Mouse (Mus musculus): ENCODE measurements around the gene Plekhh3.

The Plekhh3 gene

DNA sequence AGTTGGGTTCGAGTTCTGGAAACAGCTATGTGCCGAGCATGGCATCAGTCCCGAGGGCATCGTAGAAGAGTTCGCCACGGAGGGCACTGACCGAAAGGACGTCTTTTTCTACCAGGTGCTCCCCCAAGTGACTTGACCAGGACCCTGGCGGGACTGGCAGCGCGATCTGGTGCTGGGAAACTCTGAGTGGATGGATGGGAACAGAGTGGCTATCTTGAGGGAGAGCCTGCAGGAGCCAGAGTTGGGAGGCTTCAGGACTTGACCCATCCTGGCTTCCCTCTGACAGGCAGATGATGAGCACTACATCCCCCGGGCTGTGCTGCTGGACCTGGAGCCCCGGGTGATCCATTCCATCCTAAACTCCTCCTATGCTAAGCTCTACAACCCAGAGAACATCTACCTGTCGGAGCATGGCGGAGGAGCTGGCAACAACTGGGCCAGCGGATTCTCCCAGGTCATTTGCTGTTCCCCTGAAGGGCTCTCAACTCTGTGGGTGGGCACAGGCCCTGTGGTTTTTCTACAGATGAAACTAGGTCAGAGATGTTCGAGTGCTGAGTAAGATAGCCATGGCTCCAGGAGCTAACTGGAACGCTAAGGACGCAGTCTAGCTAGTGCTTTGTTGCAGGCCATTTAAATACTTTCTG, 50.5 kb downstream of the Plekhh3 start:
- DNase-seq (ENCODE audit: low spot score in 2 of 2): no peak

DNA sequence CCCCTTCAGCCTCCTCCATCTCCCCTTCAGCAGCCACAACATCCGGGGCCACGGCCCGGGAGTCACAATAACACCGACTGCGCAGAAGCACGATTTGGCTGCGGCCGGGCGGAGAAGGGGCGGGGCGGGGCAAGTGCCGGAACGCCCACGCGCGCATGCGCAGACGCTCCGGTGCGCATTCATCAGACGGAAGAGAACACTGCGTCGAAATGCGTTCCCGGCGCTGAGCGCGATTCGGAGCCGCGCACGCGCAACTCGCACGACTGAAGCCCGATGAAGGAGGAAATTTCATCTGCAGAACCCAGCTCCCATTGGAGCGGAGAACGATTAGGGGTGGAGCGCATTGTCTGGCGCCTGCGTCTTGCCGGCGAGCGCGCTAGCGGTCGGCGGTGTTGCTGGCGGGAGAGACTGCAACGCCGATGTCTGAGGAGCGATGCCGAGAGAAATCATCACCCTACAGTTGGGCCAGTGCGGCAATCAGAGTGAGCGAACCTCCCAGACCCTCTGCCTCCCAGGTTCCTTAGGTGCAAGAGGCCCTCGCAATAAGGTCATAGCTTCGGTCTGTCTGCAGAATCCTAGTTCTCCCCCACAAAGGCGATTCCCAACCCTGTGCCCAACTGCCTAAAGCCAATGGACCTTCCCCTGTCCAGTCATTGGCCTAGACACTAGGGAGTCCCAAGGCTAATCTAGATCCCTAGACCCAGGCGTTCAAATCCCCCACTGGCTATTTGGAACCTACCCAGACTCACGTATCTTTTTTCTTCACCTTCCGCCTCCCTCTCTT, 51.2 kb downstream of the Plekhh3 start, which contains the start of the genes Retreg3 and Tubg1:
Gene Retreg3, minus strand, starts transcription at position 133 of the 784 bp plus-strand sequence.
Gene Tubg1, plus strand, starts transcription at position 178 of the 784 bp plus-strand sequence.
- DNase-seq (ENCODE audit: low spot score in 2 of 2): peak; percentile 94 to 97

DNA sequence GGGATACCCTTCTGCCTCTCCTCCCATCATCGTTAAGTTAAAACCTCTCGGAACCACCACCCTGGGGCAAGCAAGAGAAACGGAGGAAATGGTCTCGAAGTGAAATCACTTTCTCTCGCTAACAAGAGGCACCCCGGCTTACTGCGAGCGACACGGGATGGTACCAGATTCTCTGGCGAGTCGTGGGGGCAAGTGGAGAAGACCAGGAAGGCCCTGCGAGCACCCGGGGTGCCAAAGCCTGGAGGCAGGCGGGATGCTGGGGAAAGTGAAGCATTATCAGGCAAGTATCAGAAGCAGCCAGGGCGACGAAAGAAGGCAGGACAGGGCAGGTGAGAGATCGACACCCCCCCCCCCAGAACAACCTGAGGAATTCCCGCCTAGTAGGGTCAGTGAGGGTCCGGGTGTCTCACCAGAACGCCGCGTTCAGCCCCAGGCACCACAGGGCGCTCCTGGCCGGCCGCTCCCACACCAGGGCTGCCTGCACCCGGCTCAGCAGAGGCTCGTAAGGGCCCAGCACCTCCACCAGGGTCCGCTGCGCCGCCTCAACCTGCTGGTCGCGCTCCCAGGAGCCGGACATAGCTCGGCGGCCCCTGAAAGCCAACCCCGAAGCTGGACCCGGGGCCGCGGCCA, 51.9 kb downstream of the Plekhh3 start:
- DNase-seq (ENCODE audit: low spot score in 2 of 2): no peak

DNA sequence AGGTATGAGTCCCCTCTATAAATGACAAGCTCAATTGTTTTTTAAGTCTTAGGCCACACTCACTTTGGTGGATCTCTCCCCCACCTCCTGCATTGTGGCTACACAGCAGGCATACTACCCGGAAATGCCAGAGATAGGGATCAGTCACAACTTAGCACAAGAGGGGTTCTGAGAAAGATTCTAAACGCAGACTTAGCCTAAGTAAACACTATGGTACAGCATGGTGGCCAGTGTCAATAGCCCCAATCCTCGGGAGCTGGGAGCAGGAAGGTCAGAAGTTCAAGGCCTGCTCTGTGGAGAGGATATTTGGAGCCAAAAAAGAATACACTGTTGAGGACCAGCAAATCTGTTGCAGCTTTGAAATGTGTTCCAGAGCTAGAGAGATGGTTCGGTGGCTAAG, 53.0 kb downstream of the Plekhh3 start:
- DNase-seq (ENCODE audit: low spot score in 2 of 2): no peak

DNA sequence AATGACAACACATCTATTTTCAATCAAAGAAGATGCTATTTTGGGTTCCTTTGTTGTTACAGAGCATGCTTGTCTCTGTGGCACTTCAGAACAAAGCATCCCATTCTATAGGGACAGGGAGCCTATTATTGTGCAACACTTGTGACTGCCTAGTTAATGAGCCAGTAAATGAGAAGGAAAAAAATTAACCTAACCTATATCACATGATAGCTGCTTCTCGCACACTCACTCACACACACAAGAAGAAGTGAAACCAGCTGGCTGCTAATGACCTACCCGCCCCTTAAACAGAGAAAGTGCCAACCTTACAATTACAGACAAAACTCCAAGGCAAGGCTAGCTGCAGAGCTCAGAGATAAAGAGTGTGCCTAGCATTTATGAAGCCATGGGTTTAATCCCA, 55.6 kb downstream of the Plekhh3 start:
- DNase-seq (ENCODE audit: low spot score in 2 of 2): no peak
